Mouse (Mus musculus) liver (tissue): ENCODE data around the gene Vamp8.

ENCODE experiments used
- DNase-seq: peaks from one replicate; pipeline ENCODE4 v3.0.0-alpha.2; 2020; ENCODE audit warnings: mixed read lengths

Gene Vamp8

GRCm38 (mm10) chr6:72401875-72402274 is 11.4 kb upstream of the Vamp8 start:
- DNase-seq: peak; percentile 81

- no peak for DNase-seq
Measured at GRCm38 (mm10) chr6:72399967-72400366, 9.5 kb upstream of the Vamp8 start.

GRCm38 (mm10) chr6:72396837-72397251 is 6.3 kb upstream of the Vamp8 start:
- DNase-seq: no peak

DNA sequence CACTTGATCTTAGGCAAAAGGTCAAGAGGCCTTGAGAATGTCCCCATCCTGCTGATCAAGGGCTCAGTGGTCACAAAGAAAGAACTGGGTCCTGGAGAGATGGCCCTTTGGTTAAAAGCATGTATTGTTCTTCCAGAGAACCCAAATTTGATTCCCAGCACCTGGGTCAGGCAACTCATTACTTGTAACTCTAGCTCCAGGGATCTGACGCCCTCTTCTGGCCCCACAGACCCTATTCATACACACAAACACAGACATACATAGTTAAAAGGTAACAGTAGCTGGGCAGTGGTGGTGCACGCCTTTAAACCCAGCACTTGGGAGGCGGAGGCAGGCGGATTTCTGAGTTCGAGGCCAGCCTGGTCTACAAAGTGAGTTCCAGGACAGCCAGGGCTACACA is 1.8 kb upstream of the Vamp8 start:
- no peak for DNase-seq

GRCm38 (mm10) chr6:72390795-72391521 is 455 bp upstream of the Vamp8 start:
- DNase-seq: peak; percentile 84

- DNase-seq: peak; percentile 92
Measured at GRCm38 (mm10) chr6:72389471-72389940, 997 bp downstream of the Vamp8 start.

DNA sequence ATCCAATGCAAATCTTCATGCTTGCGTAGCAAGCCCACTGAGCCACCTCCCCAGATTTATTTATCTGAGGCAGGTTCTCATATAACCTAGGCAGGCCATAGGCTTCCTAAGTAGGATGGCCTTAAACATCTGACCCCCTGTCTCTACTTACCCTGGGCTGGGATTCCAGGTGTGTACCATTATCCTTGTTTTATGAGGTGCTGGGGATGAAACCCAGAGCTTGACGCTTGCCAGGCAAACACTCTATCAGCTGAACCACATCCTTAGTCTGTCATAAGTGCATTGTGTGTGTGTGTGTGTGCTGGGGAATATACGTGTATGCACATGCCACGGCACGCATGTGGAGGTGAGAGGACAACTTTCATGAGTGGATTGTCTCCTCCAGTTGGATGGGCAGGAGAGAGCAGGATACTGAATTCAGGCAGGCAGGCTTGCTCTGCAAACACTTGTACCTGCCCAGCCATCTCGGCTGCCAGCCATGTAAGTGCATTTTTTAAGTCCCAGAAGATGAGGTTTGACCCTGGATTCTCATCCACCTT is 1.6 kb downstream of the Vamp8 start:
- DNase-seq: peak; percentile 23

DNA sequence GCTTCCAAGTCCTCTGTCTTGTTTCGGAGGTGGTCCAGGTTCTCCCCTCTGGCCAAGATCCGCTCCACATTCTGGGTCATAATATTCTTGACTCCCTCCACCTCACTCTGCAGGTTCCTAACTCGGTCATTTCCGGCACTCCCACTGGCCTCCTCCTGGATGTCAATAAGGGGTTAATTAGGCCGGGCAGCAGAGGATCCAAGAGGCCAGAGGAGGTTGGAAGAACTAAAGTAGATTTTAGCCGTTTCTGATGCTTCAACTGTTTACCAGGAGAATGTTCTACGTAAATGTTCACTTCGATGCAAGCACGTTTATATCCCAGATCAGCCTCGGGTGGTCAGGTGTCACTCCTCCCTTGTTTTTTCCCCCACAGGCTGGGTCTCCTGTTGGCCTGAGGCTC is 2.2 kb downstream of the Vamp8 start:
- no peak for DNase-seq

DNA sequence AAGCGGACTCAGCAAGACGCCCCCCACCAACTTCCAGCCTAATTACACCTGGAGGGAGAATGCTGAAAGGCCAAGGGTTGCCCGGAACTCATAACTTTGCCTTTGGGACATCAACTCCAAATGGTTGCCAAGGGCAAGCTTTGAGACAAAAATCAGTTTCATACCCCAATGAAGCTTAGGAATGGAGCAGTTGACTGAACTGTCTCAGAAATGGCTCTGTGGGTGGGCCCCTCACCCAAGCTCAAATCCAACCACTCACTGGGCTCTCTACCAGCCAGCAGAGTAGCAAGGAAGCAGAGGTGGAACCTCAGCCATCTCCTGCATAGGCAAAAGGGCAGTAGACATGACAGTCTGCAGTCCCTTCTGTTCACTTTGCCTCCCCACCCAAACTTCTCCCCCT is 2.7 kb downstream of the Vamp8 start:
- no peak for DNase-seq

DNA sequence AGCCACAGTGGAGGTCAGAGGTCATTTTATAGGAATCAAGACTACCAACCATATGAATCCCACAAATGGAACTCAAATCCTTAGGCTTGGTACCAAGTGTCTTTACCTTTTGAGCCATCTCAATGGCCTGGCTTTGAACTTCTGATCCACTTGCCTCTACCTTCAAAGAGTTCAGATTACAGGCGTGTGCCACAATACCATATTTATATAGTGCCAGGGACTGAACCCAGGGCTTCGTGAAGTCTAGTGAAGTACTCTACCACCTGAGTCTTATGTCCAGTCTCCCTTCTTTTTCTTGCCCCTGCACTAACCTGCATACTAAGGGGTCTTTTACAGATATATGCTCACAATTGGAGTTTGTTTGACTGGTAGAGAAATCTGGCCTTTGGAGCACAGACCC is 3.9 kb downstream of the Vamp8 start:
- no peak for DNase-seq

GRCm38 (mm10) chr6:72385258-72385657 is 5.2 kb downstream of the Vamp8 start:
- no peak for DNase-seq

DNA sequence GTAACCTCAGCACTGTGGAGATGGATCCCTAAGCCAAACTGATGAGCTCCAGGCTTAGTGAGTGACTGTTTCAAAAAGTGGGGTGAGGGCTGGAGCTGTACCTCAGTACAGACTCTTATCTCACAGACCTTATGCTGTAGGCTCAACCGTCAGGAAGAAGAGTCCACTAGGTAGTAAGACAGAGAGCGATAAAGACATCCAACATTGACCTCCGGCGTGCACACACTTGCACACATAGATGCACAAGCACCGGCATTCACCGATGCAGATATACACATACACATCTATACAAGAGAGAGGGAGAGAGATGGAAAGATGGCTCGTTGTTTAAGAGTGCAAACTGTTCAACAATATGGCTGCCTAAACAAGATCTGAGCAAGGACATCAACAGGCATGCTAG is 6.6 kb downstream of the Vamp8 start:
- DNase-seq: peak; percentile 72

DNA sequence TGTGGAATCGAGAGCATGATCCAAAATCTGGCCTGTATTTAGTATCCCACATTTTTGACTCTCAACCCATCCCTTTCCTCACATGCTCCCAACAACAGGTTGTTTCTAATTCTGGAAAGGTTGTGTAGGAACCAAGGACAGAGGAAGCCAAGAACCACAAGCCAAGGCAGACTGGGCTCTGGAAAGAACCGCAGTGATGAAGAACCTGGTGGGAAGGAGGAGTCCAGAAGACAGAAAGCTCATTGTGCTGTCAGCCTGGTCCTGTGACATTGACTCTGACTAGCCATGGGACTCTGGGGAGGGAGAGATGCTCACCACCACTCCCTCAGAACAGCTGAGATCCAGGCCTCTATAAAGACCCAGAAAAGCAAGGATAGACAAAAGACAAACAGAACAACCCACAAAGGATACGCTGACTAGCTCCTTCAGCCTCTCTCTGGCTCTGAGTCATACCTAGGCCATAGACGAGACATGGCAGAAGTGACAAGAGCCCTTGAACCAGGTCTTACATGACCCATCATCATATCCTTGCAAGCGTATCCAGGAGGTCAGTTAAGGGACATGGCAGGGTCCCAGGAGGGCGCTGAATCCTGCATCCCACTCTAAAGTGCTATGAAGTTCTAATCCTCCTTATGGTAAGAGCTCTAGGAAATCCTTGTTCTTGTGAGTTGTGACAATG is 7.2 kb downstream of the Vamp8 start:
- DNase-seq: no peak

DNA sequence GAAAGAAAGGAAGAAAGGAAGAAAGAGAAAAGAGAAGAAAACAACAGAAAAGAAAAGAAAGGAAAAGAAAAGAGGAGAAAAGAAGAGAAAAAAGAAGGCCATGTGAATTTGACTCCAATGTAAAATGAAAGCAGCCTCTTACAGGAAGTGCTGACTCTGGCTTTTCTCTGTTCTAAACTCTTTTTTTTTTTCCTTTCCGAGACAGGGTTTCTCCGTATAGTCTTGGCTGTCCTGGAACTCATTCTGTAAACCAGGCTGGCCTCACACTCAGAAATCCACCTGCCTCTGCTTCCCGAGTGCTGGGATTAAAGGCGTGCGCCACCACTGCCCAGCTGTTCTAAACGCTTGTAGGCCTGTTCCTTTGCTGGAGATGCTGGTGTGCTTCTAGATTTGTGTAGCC is 8.0 kb downstream of the Vamp8 start:
- no peak for DNase-seq

GRCm38 (mm10) chr6:72380131-72380770 is 10.3 kb downstream of the Vamp8 start, which contains the start of gene Vamp5:
Gene Vamp5, minus strand, starts transcription at chr6:72380468.
- DNase-seq: peak; percentile 92

- no peak for DNase-seq
Measured at GRCm38 (mm10) chr6:72379377-72380130, 10.9 kb downstream of the Vamp8 start.

GRCm38 (mm10) chr6:72378510-72379234 is 11.8 kb downstream of the Vamp8 start:
- no peak for DNase-seq

- DNase-seq: peak; percentile 75
Measured at GRCm38 (mm10) chr6:72374820-72375563, 15.5 kb downstream of the Vamp8 start.

DNA sequence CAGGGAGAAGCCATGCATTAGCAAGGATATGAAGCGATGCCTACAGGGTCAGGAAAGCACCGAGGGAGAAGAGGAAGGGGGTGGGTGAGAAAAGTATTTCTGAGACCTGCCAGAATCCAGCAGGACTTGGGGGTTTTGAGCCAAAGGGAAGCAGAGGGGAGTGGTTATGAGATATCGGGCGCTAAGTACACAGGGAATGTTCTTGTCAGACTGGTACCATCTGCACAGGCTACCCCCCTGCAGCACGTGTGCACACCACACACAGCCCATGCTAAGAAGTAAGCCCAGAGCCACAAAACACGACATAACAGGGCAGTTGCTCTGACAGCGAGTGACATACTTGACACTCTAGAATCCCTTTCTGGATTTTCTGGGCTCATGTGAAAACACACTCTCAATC is 16.3 kb downstream of the Vamp8 start:
- DNase-seq: no peak

DNA sequence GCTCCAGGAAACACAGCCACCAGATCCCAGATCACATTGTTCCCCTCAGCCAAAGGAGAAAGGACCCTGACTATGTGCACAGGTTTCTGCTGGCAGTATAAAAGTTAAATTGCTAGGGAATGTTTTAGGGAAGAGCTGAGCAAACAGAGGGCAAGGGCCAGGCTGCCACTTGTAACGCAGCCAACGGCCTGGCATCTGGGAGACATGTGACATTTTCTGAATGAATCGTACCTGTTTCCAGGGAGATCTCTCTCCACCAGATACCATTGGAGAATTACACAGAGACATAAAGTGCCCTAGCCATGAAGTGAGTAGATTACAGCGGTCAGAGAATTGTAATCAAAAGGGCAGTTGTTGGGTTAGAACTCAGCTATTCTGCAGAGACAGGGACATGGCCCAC is 17.3 kb downstream of the Vamp8 start:
- no peak for DNase-seq

GRCm38 (mm10) chr6:72371571-72371970 is 18.9 kb downstream of the Vamp8 start:
- DNase-seq: no peak
